Mouse (Mus musculus) granulocyte monocyte progenitor cell, adult 5-6 weeks (primary cell): Measurements from ENCODE around the gene Eid3. TPM values are rescaled to one million over a fixed set of nuclear protein-coding genes. Genes with fewer than 3 reads are reported as not detected.

ENCODE experiments used
- ATAC-seq: replicated peaks from 2 replicates; pipeline ENCODE4 v1.8.0; 2016; ENCODE audit warnings: mild to moderate bottlenecking, moderate TSS enrichment, inconsistent platforms; ENCODE audit not compliant: poor library complexity, severe bottlenecking
- total RNA-seq, 2 experiments: library from RNA; stranded (forward) in 1 of 2; stranded (reverse) in 1 of 2; fragments of 200-712, 200-1000 nt in 1 of 2; fragments of >200 nt in 1 of 2; fragmentation: Nextera tagmentation in 1 of 2; gene quantifications; 2 replicates each; pipeline ENCODE4 v1.2.3; 2014 to 2017

Gene Eid3
- total RNA-seq, 2 experiments from 2014 or later: 2.2 to 3.7 TPM

GRCm38 (mm10) chr10:82901436-82901835, 35.0 kb downstream of the Eid3 start:
- peak; percentile 65 for ATAC-seq

GRCm38 (mm10) chr10:82908526-82908925, 42.1 kb downstream of the Eid3 start:
- ATAC-seq: no peak

GRCm38 (mm10) chr10:82909382-82909781, 43.0 kb downstream of the Eid3 start:
- peak; percentile 56 for ATAC-seq

- no peak for ATAC-seq
Measured at GRCm38 (mm10) chr10:82910198-82910597, 43.8 kb downstream of the Eid3 start.

- no peak for ATAC-seq
Measured at GRCm38 (mm10) chr10:82913238-82913637, 46.8 kb downstream of the Eid3 start.

GRCm38 (mm10) chr10:82913772-82914171, 47.3 kb downstream of the Eid3 start:
- peak; percentile 82 for ATAC-seq

Other genes with a start within 250 kb of the Eid3 start
- gene 1190007I07Rik, start 243.4 kb upstream of the Eid3 start, total RNA-seq (2014; fragmentation: Nextera tagmentation): 67.2 and 73.5 TPM in 2 replicates
- 75.8 and 104 TPM in 2 replicates for gene 1190007I07Rik, start 243.4 kb upstream of the Eid3 start, total RNA-seq (2017)
- 48.9 and 76.4 TPM in 2 replicates for gene Tdg, start 236.8 kb upstream of the Eid3 start, total RNA-seq (2014; fragmentation: Nextera tagmentation)
- gene Tdg, start 236.8 kb upstream of the Eid3 start, total RNA-seq (2017): 97.3 and 102 TPM in 2 replicates
- gene Glt8d2, start 176.0 kb upstream of the Eid3 start, total RNA-seq (2014; fragmentation: Nextera tagmentation): 1.6 TPM in 1 of 2 replicates, not detected in the other
- 1.8 and 2.5 TPM in 2 replicates for gene Glt8d2, start 176.0 kb upstream of the Eid3 start, total RNA-seq (2017)
- 14.8 and 31.5 TPM in 2 replicates for gene Hcfc2, start 170.5 kb upstream of the Eid3 start, total RNA-seq (2014; fragmentation: Nextera tagmentation)
- 19.6 and 22.1 TPM in 2 replicates for gene Hcfc2, start 170.5 kb upstream of the Eid3 start, total RNA-seq (2017)
- gene Nfyb, start 102.5 kb upstream of the Eid3 start, total RNA-seq (2014; fragmentation: Nextera tagmentation): 27.2 and 41.6 TPM in 2 replicates
- 68.1 and 75.2 TPM in 2 replicates for gene Nfyb, start 102.5 kb upstream of the Eid3 start, total RNA-seq (2017)
- 59.2 and 69.7 TPM in 2 replicates for gene Txnrd1, start 32.7 kb upstream of the Eid3 start, total RNA-seq (2014; fragmentation: Nextera tagmentation)
- 85.1 and 91.5 TPM in 2 replicates for gene Txnrd1, start 32.7 kb upstream of the Eid3 start, total RNA-seq (2017)
- 12.5 and 15.3 TPM in 2 replicates for gene Chst11, start 118.9 kb downstream of the Eid3 start, total RNA-seq (2014; fragmentation: Nextera tagmentation)
- gene Chst11, start 118.9 kb downstream of the Eid3 start, total RNA-seq (2017): 20.8 TPM in 2 replicates